Mouse (Mus musculus) lung, postnatal 14 days (tissue): ENCODE measurements around the gene Tenm3.

Experiments
- DNase-seq: peaks from one replicate; pipeline ENCODE4 v3.0.0; 2021

The Tenm3 gene

DNA sequence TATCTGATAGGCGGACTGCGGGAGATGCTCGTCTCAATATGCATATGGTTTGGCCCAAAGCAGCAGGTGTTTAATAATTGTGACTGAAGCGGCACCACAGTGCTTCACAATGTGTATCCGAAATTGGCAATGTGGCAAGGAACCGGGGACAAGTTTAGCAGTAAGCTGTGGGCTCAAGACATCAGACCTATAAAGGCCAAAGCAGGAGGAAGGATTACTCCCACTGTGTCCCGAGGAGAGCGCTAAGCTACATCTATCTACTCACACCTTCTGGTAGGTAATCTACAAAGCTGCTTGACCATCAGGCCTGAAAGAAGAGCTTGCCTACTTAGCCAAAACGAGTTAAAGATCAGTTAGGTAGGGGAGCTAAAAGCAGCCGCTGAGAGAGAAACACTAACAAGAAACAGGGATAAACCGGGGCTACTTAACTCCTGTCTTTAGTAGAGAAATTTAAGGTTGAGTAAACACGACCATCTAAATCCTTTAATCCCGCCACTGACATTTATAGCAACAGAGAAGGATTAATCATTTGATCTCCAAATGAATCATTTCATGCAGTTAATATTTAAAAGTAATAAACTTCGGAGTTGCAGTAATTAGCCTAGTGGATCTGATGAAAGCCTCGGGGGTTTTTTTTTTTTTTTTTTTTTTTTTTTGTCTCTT is 188.2 kb downstream of the Tenm3 start:
- DNase-seq = no peak

DNA sequence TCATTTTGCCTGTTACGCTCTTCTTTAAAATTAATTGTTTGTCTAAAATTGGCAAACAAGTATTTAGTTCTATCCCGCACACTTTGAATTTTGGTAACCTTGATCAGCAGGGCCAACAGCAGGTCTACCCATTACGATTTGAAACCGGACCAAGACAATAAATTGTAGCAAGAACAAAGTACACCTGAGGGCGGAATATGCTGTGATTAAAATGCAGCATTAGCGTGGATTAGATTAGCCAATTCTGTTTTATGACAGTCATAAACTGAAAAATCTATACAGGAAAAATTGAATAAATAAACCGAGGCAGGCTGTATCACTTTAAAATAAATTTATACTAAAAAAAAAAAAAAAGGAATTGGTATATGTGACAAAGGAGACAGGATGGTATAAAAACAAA is 193.9 kb downstream of the Tenm3 start:
- no peak for DNase-seq

GRCm38 (mm10) chr8:48649415-48649814 is 194.3 kb downstream of the Tenm3 start:
- DNase-seq = no peak

- no peak for DNase-seq
These were observed 197.6 kb downstream of the Tenm3 start for GRCm38 (mm10) chr8:48646110-48646509.

GRCm38 (mm10) chr8:48638129-48638528 is 205.6 kb downstream of the Tenm3 start:
- no peak for DNase-seq

DNA sequence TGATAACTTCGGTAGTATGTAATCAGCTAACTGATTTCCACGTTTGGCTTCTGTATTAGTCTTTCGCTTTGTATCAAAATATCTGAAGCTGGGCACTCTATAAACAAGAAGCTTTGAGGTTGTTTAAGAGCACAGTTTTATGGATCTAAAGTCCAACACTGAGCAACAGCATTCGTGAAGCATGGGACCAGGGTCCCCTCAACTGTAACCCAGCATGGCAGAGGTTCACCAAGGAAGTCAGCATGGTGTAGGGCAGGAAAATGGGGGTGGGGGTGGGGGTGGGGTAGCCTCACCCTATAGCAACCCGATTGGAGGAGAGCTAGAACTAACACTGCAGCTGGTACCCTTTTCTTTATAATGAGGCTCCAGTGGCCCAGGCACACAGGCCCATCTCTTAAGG is 206.8 kb downstream of the Tenm3 start:
- no peak for DNase-seq

DNA sequence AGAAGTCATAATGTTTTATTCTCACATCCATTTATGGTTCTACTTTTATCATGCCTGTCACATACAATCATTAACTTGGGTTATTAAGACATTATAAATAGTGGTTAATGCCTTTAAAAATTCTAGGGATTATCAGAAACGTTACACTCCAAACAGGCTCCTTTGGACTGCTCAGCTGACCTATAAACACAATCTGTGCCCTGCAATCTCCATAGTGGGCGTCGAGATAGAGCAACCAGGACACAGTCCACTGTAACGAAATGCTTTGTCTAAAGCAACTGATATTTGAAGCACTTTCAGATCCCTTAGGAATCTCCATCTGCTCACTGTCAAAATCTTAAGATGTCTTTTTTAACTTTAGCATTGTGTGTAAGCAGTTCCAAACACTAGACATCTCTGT is 207.9 kb downstream of the Tenm3 start:
- no peak for DNase-seq

DNA sequence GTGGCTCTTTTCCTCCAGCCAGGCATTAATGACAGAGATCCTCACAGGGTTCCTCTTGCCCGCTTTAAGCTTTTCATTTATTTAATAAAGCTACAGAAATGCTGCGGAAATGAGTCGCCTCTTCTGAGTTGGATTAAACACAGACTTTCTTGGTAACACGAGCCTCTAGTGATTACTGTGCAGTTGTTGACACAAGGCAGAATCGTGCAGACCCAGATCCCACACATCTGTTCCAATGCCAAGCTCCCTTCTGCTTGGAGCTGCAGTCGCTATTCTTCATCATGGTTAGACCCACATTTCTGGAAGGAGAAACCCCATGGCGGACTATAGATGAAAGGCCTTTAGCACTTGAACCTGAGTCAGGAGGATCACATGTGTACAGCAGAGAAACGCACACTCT is 210.3 kb downstream of the Tenm3 start:
- no peak for DNase-seq

DNA sequence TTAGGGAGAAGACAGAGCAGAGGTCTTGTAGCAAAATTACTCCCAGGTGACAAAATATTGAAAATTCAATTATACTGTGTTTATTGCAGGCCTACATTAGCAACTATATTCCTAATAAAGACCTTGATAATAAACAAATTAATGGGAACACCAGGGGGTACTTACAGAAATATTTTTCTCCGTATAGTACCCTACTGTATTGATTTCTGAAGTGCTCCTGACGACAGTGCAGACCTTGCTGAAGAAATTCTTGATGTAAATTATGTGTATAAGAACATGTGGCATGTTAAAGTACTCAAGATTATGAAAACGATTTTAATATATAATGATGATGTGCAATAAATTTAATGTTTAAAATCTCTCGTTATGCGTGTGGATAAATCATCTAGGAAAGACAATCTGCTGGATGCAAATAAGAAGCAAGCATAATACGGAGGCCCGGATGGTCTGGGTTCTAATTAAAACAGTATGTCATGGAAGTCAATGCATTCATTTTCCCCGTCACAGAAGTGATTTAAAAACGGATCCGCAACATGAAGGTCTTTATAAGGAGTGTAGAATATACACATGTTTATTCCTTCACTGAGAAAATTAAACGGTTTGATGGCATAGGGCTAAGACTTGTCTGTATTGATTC is 221.1 kb downstream of the Tenm3 start:
- DNase-seq = no peak

DNA sequence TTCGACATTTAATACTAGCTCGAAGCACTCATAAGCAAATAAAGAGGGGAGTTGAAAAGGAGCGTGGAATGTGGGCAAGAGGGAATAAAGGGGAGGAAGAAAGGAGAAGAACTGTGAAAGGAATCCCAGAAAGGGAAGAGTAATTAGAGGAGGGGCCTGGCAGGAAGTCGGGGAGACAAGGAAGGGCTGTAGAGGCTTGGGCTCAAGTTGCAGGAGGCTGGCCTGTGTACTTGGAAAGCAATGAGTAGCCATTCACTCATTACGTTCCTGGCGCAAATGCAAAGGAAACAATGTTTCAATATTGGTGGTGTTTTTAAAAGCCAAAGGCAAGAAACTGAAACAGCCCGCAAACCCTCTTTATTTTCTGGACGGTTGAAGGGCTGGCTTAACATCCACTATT is 228.7 kb downstream of the Tenm3 start:
- no peak for DNase-seq

DNA sequence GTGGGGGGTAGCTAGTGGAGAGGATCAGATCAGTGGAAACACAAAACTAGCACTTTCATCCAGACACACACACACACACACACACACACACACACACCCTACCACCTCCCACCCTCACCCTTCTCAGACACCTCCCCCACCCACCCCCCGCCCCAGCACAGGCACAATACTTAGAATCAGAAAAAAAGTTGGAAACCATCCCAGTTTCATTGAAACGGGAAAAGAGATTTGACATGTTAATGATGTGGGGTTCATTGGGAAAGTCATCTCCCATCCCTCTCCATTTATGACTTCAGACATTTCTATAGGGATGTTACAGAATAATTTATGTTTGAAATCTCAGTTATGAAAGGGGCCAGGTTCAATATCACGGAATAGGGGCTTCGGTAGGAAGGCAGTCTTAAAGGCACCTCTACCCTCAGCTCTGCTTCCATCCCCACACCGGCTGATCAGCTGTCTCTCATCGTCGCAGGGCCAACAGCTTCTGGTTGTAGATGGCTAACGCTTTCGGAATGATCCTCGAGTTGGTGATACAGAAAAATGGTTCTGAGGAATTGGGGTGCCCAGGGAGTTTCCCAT is 231.7 kb downstream of the Tenm3 start:
- DNase-seq = no peak

GRCm38 (mm10) chr8:48611126-48611525 is 232.6 kb downstream of the Tenm3 start:
- DNase-seq = no peak

- DNase-seq = no peak
These were observed 233.4 kb downstream of the Tenm3 start for GRCm38 (mm10) chr8:48610316-48610715.

GRCm38 (mm10) chr8:48609684-48610083 is 234.1 kb downstream of the Tenm3 start:
- no peak for DNase-seq

- DNase-seq = no peak
These were observed 239.4 kb downstream of the Tenm3 start for GRCm38 (mm10) chr8:48604190-48604897.

DNA sequence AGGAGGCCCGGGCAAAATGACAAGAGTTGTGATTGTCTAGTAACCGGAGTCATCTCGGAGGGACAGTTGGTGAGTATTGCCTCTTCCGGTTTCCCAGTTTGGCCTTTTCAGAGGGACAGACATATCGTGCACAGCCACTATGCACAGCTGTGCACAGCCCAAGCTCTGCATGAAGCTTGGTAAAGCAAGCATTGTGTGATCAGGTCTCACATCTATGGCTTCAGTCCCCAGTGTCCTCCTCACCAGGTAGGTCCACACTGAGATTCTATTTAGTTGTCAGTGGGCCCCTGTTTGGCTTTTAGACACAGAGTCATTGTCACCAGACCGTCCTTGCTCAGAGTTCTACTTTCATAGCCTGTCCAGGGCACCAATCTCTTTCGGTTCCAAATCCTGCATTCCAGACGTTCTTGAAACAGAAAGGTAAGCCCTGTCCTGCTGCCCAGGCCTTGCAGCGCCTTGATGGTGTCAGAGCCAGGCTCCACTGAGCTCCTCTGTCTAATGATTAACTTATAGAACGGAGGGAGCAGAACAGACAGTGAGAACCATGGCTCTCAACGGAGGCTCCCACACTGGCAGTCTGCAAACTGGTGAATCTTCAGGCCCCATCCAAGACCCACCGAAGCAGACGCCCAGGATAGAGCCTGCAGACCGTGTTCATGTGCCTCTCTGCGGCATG is 240.4 kb downstream of the Tenm3 start:
- no peak for DNase-seq

GRCm38 (mm10) chr8:48601621-48602020 is 242.1 kb downstream of the Tenm3 start:
- DNase-seq = no peak

DNA sequence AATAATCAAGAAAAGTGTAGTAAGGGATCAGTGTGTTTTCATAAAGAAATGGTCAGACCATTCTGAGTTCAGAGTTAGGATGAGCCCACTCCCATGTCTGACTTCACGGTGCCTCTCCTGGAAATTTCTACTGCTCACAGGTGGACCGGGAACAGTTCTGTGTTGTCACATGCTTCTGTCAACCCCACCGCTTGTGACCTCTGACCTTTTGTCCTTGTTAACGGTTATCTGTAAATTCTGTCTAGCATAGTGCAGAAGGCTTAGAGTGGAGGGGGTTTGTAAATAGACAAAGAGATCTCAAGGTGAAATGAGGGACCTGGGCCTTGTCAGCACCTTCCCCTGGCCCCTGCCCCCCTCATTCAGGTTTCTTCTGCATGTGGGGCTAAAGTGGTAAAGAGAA is 244.7 kb downstream of the Tenm3 start:
- no peak for DNase-seq

DNA sequence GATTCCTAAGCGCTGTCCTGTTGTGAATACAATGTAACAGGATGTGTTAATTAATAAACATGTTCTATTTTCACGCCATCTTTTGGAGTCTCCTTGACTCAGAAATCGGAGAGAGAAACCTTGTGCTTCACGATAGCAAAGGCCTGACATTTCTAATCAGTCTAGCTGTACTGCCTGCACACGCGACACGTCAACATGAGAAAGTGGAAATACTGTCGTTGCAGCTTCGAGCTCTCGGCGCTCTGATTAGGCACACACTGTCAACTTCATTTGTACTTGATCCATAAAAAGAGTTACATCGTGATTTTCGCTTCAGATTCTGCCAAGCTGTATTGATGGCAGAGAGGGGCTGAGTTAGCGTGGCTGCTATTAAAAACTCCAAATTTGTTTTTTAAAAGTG is 247.4 kb downstream of the Tenm3 start:
- DNase-seq = no peak

- no peak for DNase-seq
These were observed 251.9 kb downstream of the Tenm3 start for GRCm38 (mm10) chr8:48591818-48592217.

DNA sequence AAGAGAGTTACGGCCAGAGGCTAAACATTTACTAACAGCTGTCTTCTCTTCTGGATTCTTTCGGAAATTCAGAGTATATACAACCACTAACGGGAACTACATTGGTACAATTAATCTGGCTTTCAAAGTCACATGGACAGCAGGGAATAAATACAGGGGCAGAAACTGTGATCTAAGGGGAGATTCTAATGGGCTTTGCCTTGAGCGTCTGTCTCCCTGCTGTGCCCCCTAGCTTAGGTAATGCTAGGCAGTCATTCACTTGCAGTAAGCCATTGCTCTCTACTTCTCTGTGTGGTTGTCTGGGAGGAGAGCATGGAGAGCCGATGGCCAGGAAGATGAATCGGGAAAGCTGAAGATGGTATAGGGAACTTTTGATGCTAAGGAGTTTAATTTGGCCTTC is 264.0 kb downstream of the Tenm3 start:
- no peak for DNase-seq

DNA sequence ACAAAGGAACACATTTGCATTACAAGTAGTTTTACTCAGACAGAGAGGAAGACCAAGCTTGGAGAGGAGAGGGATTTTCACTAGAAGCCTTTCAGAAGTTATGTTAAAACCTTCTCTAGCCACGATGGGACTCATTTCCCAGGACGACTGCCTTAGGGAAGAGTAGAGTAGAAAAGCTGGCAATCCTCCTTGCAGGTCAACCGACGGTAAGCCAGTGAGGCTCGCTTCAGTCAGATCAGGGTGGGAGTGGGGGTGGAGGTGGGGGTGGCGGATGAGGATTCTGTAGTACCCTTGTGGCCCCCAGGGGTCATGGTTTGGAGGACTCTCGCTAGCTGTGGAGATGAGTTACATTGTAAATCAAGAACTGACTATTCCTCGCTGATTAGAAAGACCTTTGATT is 264.6 kb downstream of the Tenm3 start:
- DNase-seq = no peak

DNA sequence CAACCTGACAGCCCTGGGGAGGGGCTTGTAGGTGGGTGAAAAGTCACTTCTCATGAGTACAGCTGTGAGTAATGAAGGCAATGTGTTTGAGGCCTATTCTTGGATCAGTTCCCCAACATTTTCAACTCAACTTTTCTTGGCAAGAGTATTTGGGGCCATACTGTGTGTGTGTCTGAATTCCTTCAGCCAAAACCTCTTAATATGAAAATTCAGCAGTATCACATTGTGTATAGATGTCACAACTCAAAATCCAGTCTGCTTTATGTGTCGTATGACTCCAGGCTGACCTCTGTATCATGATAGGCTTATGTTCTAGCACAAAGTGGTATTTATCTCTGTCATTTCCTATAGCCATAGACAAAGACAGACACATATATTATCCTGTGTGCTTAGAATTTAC is 270.8 kb downstream of the Tenm3 start:
- DNase-seq = no peak
